Mouse (Mus musculus) hindbrain, embryonic 11.5 days (tissue): ENCODE measurements around the gene Col4a2. TPM values are rescaled to one million over a fixed set of nuclear protein-coding genes. Genes with fewer than 3 reads are reported as not detected.

ENCODE experiments used
- ATAC-seq: fragments of 200-750 bp; cut with Nextera tagmentation; 2 replicates; pipeline ENCODE4 v1.8.0; 2017; ENCODE audit warnings: mild to moderate bottlenecking, moderate TSS enrichment, moderate library complexity; ENCODE audit not compliant: low FRiP score
- DNase-seq: peaks from one replicate; pipeline ENCODE4 v3.0.0-alpha.2; 2015; ENCODE audit warnings: low spot score
- H3K27ac ChIP-seq: fragments of 300-500 bp; sonication (generic); 2 replicates; pipeline ENCODE4 v1.5.1; 2014; ENCODE audit warnings: mild to moderate bottlenecking, low read depth, low read length
- H3K27me3 ChIP-seq: fragments of 300-500 bp; sonication (generic); 2 replicates; pipeline ENCODE4 v1.6.1; 2014; ENCODE audit warnings: mild to moderate bottlenecking, low read length, moderate library complexity, mixed read lengths; ENCODE audit not compliant: control insufficient read depth, insufficient read depth
- H3K36me3 ChIP-seq: fragments of 300-500 bp; sonication (generic); 2 replicates; pipeline ENCODE4 v1.6.1; 2014; ENCODE audit warnings: mild to moderate bottlenecking, low read length, moderate library complexity, mixed read lengths; ENCODE audit not compliant: control insufficient read depth, insufficient read depth
- H3K4me1 ChIP-seq: fragments of 300-500 bp; sonication (generic); replicated peaks from 2 replicates; pipeline ENCODE4 v1.6.1; 2014; ENCODE audit warnings: low read length, mixed read lengths; ENCODE audit not compliant: control insufficient read depth, insufficient read depth
- H3K4me2 ChIP-seq: fragments of 300-500 bp; sonication (generic); replicated peaks from 2 replicates; pipeline ENCODE4 v1.6.1; 2014; ENCODE audit warnings: mild to moderate bottlenecking, low read depth, low read length
- H3K4me3 ChIP-seq: fragments of 300-500 bp; sonication (generic); 2 replicates; pipeline ENCODE4 v1.5.1; 2014; ENCODE audit warnings: low read depth, low read length
- H3K9ac ChIP-seq: fragments of 300-500 bp; sonication (generic); 2 replicates; pipeline ENCODE4 v1.6.1; 2014; ENCODE audit warnings: low read depth, low read length
- H3K9me3 ChIP-seq: fragments of 300-500 bp; sonication (generic); 2 replicates; pipeline ENCODE4 v1.6.1; 2016; ENCODE audit warnings: low read length; ENCODE audit not compliant: control insufficient read depth
- WGBS: fragments of 180-500 bp; shearing (Covaris S2); extraction: QIAGEN DNeasy Blood & Tissue Kit; methylation state at CpG from one replicate; pipeline ENCODE4 v1.1.7; 2014; 5-methylcytosine and 5-hydroxymethylcytosine counted together
- polyA plus RNA-seq: library from polyadenylated mRNA; unstranded; fragments of >200 nt; fragmentation: Nextera tagmentation; extraction: Ambion mirVana; gene quantifications from 2 replicates; pipeline ENCODE4 v1.2.1, GENCODE M21; 2014

Col4a2 gene
- polyA plus RNA-seq, 1 experiment from 2014 or later, result 29.9 TPM

GRCm38 (mm10) chr8:11324801-11325395, 12.3 kb downstream of the Col4a2 start:
- Histone ChIP-seq H3K27ac (no peak overlapping the region), H3K9me3 (no peaks in the 10 kb centered on the region), H3K9ac (no peak overlapping the region), H3K36me3 (no peaks in the 10 kb centered on the region), H3K4me3 (no peak overlapping the region), H3K27me3 (no peaks in the 10 kb centered on the region), H3K4me2 (no peak overlapping the region), H3K4me1 (peaks cover 3% of the 10 kb centered on the region; the same call in 1 of the 2 replicates)
- ATAC-seq (no peak), DNase-seq (no peak)
- 81% methylated on average over 6 of the region's 6 CpGs for WGBS

GRCm38 (mm10) chr8:11327298-11327697, 14.7 kb downstream of the Col4a2 start:
- H3K36me3 ChIP-seq, result no peaks in the 10 kb centered on the region
- peaks cover 3% of the 10 kb centered on the region; the same call in 1 of the 2 replicates for H3K4me1 ChIP-seq
- H3K27me3 ChIP-seq, result no peaks in the 10 kb centered on the region
- DNase-seq (no peak), ATAC-seq (no peak)
- WGBS, result 44% methylated on average over 4 of the region's 4 CpGs
- H3K9me3 ChIP-seq, result no peaks in the 10 kb centered on the region
- no peak overlapping the region for H3K4me3 ChIP-seq
- H3K27ac ChIP-seq, result no peak overlapping the region
- no peak overlapping the region for H3K4me2 ChIP-seq
- H3K9ac ChIP-seq, result no peak overlapping the region

GRCm38 (mm10) chr8:11327722-11328417, 15.3 kb downstream of the Col4a2 start:
- no peaks in the 10 kb centered on the region for H3K9me3 ChIP-seq
- H3K27me3 ChIP-seq, result no peaks in the 10 kb centered on the region
- H3K36me3 ChIP-seq, result no peaks in the 10 kb centered on the region
- no peak for ATAC-seq
- H3K4me3 ChIP-seq, result no peak overlapping the region
- 57% methylated on average over 5 of the region's 5 CpGs for WGBS
- H3K9ac ChIP-seq, result no peak overlapping the region
- no peak for DNase-seq
- H3K4me1 ChIP-seq, result peaks cover 3% of the 10 kb centered on the region; the same call in 1 of the 2 replicates
- no peak overlapping the region for H3K27ac ChIP-seq
- no peak overlapping the region for H3K4me2 ChIP-seq

- DNase-seq, result no peak
- Histone ChIP-seq H3K27ac (no peak overlapping the region), H3K36me3 (no peaks in the 10 kb centered on the region), H3K9ac (no peak overlapping the region), H3K4me2 (no peak overlapping the region), H3K9me3 (no peaks in the 10 kb centered on the region), H3K4me1 (peaks cover 3% of the 10 kb centered on the region; the same call in 1 of the 2 replicates), H3K4me3 (no peak overlapping the region), H3K27me3 (no peaks in the 10 kb centered on the region)
- 85% methylated on average over 4 of the region's 4 CpGs for whole genome bisulfite sequencing
- ATAC-seq, result no peak
These were observed 19.0 kb downstream of the Col4a2 start for GRCm38 (mm10) chr8:11331561-11331960.

GRCm38 (mm10) chr8:11333746-11334145, 21.1 kb downstream of the Col4a2 start:
- H3K4me1 ChIP-seq, result no peaks in the 10 kb centered on the region
- no peaks in the 10 kb centered on the region for H3K9me3 ChIP-seq
- WGBS, result 76% methylated on average over 6 of the region's 6 CpGs
- H3K4me2 ChIP-seq, result no peak overlapping the region
- H3K9ac ChIP-seq, result no peak overlapping the region
- ATAC-seq (no peak), DNase-seq (no peak)
- H3K4me3 ChIP-seq, result no peak overlapping the region
- no peaks in the 10 kb centered on the region for H3K36me3 ChIP-seq
- H3K27me3 ChIP-seq, result no peaks in the 10 kb centered on the region
- no peak overlapping the region for H3K27ac ChIP-seq

- Histone ChIP-seq H3K9me3 (no peaks in the 10 kb centered on the region), H3K27me3 (no peaks in the 10 kb centered on the region), H3K36me3 (no peaks in the 10 kb centered on the region), H3K4me2 (no peak overlapping the region), H3K9ac (no peak overlapping the region), H3K27ac (no peak overlapping the region), H3K4me1 (no peaks in the 10 kb centered on the region), H3K4me3 (no peak overlapping the region)
- DNase-seq (no peak), ATAC-seq (no peak)
- 93% methylated on average over 3 of the region's 3 CpGs for WGBS
These were observed 21.9 kb downstream of the Col4a2 start for GRCm38 (mm10) chr8:11334493-11334892.

GRCm38 (mm10) chr8:11335238-11335637, 22.6 kb downstream of the Col4a2 start:
- Histone ChIP-seq H3K9ac (no peak overlapping the region), H3K9me3 (no peaks in the 10 kb centered on the region), H3K4me3 (no peak overlapping the region), H3K4me2 (no peak overlapping the region), H3K4me1 (no peaks in the 10 kb centered on the region), H3K36me3 (no peaks in the 10 kb centered on the region), H3K27me3 (no peaks in the 10 kb centered on the region), H3K27ac (no peak overlapping the region)
- DNase-seq (no peak), ATAC-seq (no peak)
- 91% methylated on average over 4 of the region's 4 CpGs for WGBS

GRCm38 (mm10) chr8:11336346-11336745, 23.7 kb downstream of the Col4a2 start:
- no peak for DNase-seq
- H3K9me3 ChIP-seq, result no peaks in the 10 kb centered on the region
- ATAC-seq, result no peak
- no peaks in the 10 kb centered on the region for H3K36me3 ChIP-seq
- H3K27me3 ChIP-seq, result no peaks in the 10 kb centered on the region
- no peak overlapping the region for H3K27ac ChIP-seq
- no peak overlapping the region for H3K4me2 ChIP-seq
- H3K4me3 ChIP-seq, result no peak overlapping the region
- no peaks in the 10 kb centered on the region for H3K4me1 ChIP-seq
- WGBS, result 87% methylated on average over 5 of the region's 5 CpGs
- H3K9ac ChIP-seq, result no peak overlapping the region

GRCm38 (mm10) chr8:11337642-11338041, 25.0 kb downstream of the Col4a2 start:
- DNase-seq (no peak), ATAC-seq (no peak)
- H3K27me3 ChIP-seq, result no peaks in the 10 kb centered on the region
- H3K4me3 ChIP-seq, result no peak overlapping the region
- 83% methylated on average over 10 of the region's 10 CpGs for WGBS
- H3K4me2 ChIP-seq, result no peak overlapping the region
- H3K9ac ChIP-seq, result no peak overlapping the region
- H3K27ac ChIP-seq, result no peak overlapping the region
- no peaks in the 10 kb centered on the region for H3K36me3 ChIP-seq
- H3K4me1 ChIP-seq, result no peaks in the 10 kb centered on the region
- no peaks in the 10 kb centered on the region for H3K9me3 ChIP-seq
